Mouse (Mus musculus): Measurements from ENCODE around the gene Arhgef12. TPM values are rescaled to one million over a fixed set of nuclear protein-coding genes. Genes with fewer than 3 reads are reported as not detected.

The Arhgef12 gene
- 6.9 TPM in 2 replicates for polyA plus RNA-seq (2012; rRNA removed)

DNA sequence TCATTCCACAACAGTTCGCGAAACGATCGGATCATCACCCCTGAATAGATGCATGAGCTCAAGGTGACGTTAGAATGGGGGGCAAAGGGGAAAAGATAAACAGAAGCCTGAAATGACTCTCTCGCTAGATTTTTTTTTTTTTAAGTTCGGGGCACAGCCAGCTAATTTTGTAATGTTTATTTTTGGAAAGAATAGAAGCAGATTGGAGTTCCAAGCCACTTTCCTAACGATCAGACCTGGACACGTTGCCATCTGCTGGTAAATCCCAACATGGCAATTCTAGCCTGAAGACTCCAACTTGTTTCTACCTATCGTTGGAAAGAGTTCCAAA is at the start of gene Arhgef12:
TSS of gene Arhgef12 (minus strand) at position 53 of the 331 bp plus-strand sequence.
- H3K36me3 ChIP-seq (ENCODE audit: control insufficient read depth, insufficient read depth, low read length): no peaks in the 10 kb centered on the region
- TF ChIP-seq POLR2A (IDR thresholded peaks at IDR 0.05; ENCODE audit: control insufficient read depth, low read depth, low read length): no peak
- TF ChIP-seq CTCF (IDR thresholded peaks at IDR 0.05; ENCODE audit: control insufficient read depth, insufficient read depth, insufficient replicate concordance, low read depth, low read length): peak; percentile 7; the same call in 1 of the 2 replicates

GRCm38 (mm10) chr9:43155960-43156359 is 48.9 kb upstream of the Arhgef12 start:
- Histone ChIP-seq H3K27me3 (ENCODE audit: control insufficient read depth, insufficient read depth, low read length) (no peaks in the 10 kb centered on the region), H3K4me1 (ENCODE audit: control insufficient read depth, insufficient read depth, low read length) (no peaks in the 10 kb centered on the region)
- TF ChIP-seq CTCF (IDR thresholded peaks at IDR 0.05; ENCODE audit: control insufficient read depth, insufficient read depth, insufficient replicate concordance, low read depth, low read length): no peak
- no peak for TF ChIP-seq POLR2A (IDR thresholded peaks at IDR 0.05; ENCODE audit: control insufficient read depth, low read depth, low read length)

More for the DNA sequence above, at the start of gene Arhgef12:
- Histone ChIP-seq H3K4me1 (ENCODE audit: control insufficient read depth, insufficient read depth, low read length) (peaks cover 11% of the 10 kb centered on the region), H3K4me3 (ENCODE audit: control insufficient read depth, low read depth, low read length) (peak within 1 kb of the TSS; percentile 97), H3K27ac (ENCODE audit: control insufficient read depth, insufficient read depth, low read depth, low read length) (peak within 1 kb of the TSS; percentile 93), H3K27me3 (ENCODE audit: control insufficient read depth, insufficient read depth, low read length) (no peaks in the 10 kb centered on the region)

GRCm38 (mm10) chr9:43151779-43152178 is 44.7 kb upstream of the Arhgef12 start:
- Histone ChIP-seq H3K36me3 (ENCODE audit: control insufficient read depth, insufficient read depth, low read length) (no peaks in the 10 kb centered on the region), H3K27me3 (ENCODE audit: control insufficient read depth, insufficient read depth, low read length) (no peaks in the 10 kb centered on the region), H3K27ac (ENCODE audit: control insufficient read depth, insufficient read depth, low read depth, low read length) (no peak overlapping the region), H3K4me1 (ENCODE audit: control insufficient read depth, insufficient read depth, low read length) (no peaks in the 10 kb centered on the region), H3K4me3 (ENCODE audit: control insufficient read depth, low read depth, low read length) (no peak overlapping the region)
- no peak for TF ChIP-seq CTCF (IDR thresholded peaks at IDR 0.05; ENCODE audit: control insufficient read depth, insufficient read depth, insufficient replicate concordance, low read depth, low read length)
- no peak for TF ChIP-seq POLR2A (IDR thresholded peaks at IDR 0.05; ENCODE audit: control insufficient read depth, low read depth, low read length)

More at GRCm38 (mm10) chr9:43155960-43156359, 48.9 kb upstream of the Arhgef12 start:
- Histone ChIP-seq H3K36me3 (ENCODE audit: control insufficient read depth, insufficient read depth, low read length) (no peaks in the 10 kb centered on the region), H3K4me3 (ENCODE audit: control insufficient read depth, low read depth, low read length) (no peak overlapping the region), H3K27ac (ENCODE audit: control insufficient read depth, insufficient read depth, low read depth, low read length) (no peak overlapping the region)

DNA sequence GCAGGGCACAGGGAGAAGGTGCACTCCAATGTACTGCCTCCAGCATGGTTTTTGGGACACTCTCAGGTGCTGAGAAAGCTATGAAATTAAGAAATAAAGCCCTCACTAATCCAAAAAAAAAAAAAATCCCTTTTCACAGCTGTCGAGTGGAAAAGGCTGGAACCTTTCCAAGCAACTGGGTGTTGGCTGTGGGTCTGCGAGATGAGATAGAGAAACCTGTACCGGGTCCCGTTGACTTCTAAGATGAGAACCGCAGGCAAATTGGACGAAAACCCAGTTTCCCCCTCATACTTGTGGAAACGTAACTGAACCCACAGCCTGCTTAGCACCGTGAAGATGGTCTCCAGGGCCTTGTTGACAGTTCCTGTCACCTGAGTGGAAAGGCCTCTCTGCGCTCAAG is 43.9 kb upstream of the Arhgef12 start:
- Histone ChIP-seq H3K27ac (ENCODE audit: control insufficient read depth, insufficient read depth, low read depth, low read length) (no peak overlapping the region), H3K4me3 (ENCODE audit: control insufficient read depth, low read depth, low read length) (no peak overlapping the region), H3K27me3 (ENCODE audit: control insufficient read depth, insufficient read depth, low read length) (no peaks in the 10 kb centered on the region), H3K36me3 (ENCODE audit: control insufficient read depth, insufficient read depth, low read length) (no peaks in the 10 kb centered on the region), H3K4me1 (ENCODE audit: control insufficient read depth, insufficient read depth, low read length) (no peaks in the 10 kb centered on the region)
- no peak for TF ChIP-seq CTCF (IDR thresholded peaks at IDR 0.05; ENCODE audit: control insufficient read depth, insufficient read depth, insufficient replicate concordance, low read depth, low read length)
- no peak for TF ChIP-seq POLR2A (IDR thresholded peaks at IDR 0.05; ENCODE audit: control insufficient read depth, low read depth, low read length)

GRCm38 (mm10) chr9:43150075-43150474 is 43.0 kb upstream of the Arhgef12 start:
- Histone ChIP-seq H3K27me3 (ENCODE audit: control insufficient read depth, insufficient read depth, low read length) (no peaks in the 10 kb centered on the region), H3K4me3 (ENCODE audit: control insufficient read depth, low read depth, low read length) (no peak overlapping the region), H3K27ac (ENCODE audit: control insufficient read depth, insufficient read depth, low read depth, low read length) (no peak overlapping the region), H3K36me3 (ENCODE audit: control insufficient read depth, insufficient read depth, low read length) (no peaks in the 10 kb centered on the region), H3K4me1 (ENCODE audit: control insufficient read depth, insufficient read depth, low read length) (no peaks in the 10 kb centered on the region)
- TF ChIP-seq CTCF (IDR thresholded peaks at IDR 0.05; ENCODE audit: control insufficient read depth, insufficient read depth, insufficient replicate concordance, low read depth, low read length) (no peak), POLR2A (IDR thresholded peaks at IDR 0.05; ENCODE audit: control insufficient read depth, low read depth, low read length) (no peak)

DNA sequence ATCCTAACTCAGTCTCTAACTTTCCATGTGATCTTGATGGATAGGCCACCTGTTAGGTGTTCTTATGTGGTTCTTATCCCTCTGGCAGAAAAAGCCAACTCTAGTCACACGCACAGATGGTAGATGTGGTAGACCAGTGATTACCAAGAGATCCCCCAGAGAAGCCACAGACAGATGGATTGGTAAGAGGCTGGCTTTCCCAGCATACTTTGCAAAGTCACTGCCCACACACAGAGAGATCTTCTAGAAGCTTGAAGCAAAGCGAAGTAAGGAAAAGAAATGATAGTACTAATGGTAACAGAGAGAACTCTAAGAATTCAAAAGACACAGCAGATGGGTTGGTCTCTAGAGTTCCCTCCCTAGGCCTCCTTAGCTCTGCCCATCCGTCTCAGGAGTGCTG is 42.5 kb upstream of the Arhgef12 start:
- Histone ChIP-seq H3K27ac (ENCODE audit: control insufficient read depth, insufficient read depth, low read depth, low read length) (no peak overlapping the region), H3K36me3 (ENCODE audit: control insufficient read depth, insufficient read depth, low read length) (no peaks in the 10 kb centered on the region), H3K27me3 (ENCODE audit: control insufficient read depth, insufficient read depth, low read length) (no peaks in the 10 kb centered on the region), H3K4me1 (ENCODE audit: control insufficient read depth, insufficient read depth, low read length) (no peaks in the 10 kb centered on the region), H3K4me3 (ENCODE audit: control insufficient read depth, low read depth, low read length) (no peak overlapping the region)
- TF ChIP-seq POLR2A (IDR thresholded peaks at IDR 0.05; ENCODE audit: control insufficient read depth, low read depth, low read length): no peak
- no peak for TF ChIP-seq CTCF (IDR thresholded peaks at IDR 0.05; ENCODE audit: control insufficient read depth, insufficient read depth, insufficient replicate concordance, low read depth, low read length)

DNA sequence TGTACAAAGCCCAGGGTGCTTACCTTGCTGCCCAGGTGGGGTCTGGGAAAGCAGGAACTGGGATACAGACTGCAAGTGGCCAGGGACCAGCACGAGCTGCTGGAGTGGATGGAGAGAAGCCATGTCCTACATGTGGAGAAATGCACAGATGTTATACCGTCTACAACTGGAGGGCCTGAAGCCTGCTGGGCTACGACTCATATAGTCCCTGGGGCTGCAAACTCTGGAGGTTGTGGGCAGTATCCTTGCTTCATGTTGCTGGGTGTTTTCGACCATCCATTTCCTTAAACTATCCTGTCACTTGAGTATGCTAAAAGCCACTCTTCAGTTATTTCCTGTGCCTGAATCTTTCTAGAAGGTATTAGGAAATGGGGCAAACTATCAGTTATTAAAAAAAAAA is 38.2 kb upstream of the Arhgef12 start:
- no peak overlapping the region for H3K27ac ChIP-seq (ENCODE audit: control insufficient read depth, insufficient read depth, low read depth, low read length)
- no peaks in the 10 kb centered on the region for H3K36me3 ChIP-seq (ENCODE audit: control insufficient read depth, insufficient read depth, low read length)
- no peaks in the 10 kb centered on the region; the same call in 1 of the 2 replicates for H3K4me1 ChIP-seq (ENCODE audit: control insufficient read depth, insufficient read depth, low read length)
- H3K4me3 ChIP-seq (ENCODE audit: control insufficient read depth, low read depth, low read length): no peak overlapping the region
- TF ChIP-seq POLR2A (IDR thresholded peaks at IDR 0.05; ENCODE audit: control insufficient read depth, low read depth, low read length) (no peak), CTCF (IDR thresholded peaks at IDR 0.05; ENCODE audit: control insufficient read depth, insufficient read depth, insufficient replicate concordance, low read depth, low read length) (no peak)
- H3K27me3 ChIP-seq (ENCODE audit: control insufficient read depth, insufficient read depth, low read length): no peaks in the 10 kb centered on the region
